Mouse (Mus musculus): ENCODE data around the gene Ralgapa2. TPM values are rescaled to one million over a fixed set of nuclear protein-coding genes. Genes with fewer than 3 reads are reported as not detected.

Ralgapa2 gene
- total RNA-seq, 2 experiments from 2014 or later: 33.1 to 35.7 TPM

DNA sequence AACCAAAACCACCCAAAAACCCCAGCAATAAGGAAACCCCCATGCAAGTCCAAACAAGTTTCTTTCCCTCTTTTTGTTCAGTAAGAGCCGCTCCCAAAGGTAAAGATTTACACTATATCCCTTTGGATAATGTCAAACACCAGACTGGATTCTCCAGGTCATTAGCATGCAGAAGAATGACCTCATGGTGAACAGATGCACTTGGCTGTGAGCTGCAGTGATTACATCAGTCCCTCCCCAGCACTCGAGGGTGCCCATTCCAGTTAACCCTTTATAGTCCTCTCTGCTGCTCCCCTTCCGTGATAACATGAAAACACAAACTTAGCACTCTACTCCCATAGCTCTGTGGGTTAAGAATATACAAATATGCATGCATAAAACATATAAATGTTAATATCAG is 255.1 kb downstream of the Ralgapa2 start:
- no peak for DNase-seq

DNA sequence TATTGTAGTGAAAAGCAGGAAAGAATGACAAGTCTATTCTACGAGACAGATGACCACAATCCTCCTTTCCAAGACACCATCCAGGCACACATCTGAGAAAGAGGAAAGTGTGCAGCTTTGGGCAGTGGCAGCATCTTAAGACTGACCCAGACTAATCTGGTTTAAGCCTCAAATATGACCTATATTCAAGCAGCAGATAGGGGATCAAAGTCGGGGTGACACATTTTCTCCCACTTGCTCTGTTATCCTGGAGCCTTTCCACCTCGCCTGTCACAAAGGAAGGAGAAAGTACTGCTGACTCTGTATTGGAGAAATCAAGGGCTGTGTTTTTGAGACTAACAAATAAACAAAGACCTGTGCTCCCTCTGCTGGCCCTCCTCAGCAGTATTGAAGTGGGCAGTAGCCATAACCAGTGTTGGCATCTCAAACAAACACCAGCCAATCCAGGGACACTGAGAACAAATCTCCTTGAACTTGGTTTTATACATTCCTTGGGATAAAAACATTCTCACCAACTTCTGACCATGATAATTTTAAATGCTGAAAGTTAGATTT is 255.7 kb downstream of the Ralgapa2 start:
- DNase-seq: peak; percentile 30

DNA sequence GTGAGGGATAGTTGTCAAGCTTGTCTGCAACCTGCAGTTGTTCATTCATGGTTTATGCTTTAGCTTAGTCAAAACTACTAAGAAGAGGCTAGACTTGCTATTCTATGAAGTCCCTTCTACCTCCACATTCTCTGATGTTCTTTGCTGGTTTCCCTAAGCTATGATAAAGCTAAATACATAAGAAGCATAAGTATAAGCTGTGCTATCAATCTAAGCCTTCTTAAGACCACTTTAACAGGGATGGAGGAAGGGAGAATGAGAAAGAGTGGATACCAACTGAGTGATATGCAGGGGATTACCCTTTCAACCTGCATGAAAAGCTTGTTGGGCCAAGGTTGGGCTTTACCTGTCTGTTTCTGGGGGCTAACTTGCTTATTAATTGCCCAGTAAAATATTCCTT is 256.5 kb downstream of the Ralgapa2 start:
- DNase-seq: no peak

DNA sequence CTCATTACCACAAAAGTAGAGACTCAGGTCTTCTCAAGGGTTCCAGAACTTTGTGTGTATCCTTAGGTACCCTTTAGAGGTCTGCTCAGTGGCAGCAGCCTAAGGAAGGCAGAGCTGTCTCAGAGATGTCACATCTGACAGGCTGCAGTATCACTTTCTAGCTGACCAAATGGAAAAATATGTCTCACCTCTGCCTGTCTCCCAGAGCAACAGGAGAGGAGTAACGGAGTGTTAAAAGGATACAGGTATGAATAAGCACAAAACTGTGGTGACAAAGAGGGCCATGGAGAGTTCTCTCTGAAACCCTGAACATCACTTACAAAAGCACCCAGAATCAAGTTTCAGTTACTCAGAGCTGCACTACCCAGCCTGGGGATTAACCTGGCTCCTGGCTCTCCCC is 257.8 kb downstream of the Ralgapa2 start:
- no peak for DNase-seq

DNA sequence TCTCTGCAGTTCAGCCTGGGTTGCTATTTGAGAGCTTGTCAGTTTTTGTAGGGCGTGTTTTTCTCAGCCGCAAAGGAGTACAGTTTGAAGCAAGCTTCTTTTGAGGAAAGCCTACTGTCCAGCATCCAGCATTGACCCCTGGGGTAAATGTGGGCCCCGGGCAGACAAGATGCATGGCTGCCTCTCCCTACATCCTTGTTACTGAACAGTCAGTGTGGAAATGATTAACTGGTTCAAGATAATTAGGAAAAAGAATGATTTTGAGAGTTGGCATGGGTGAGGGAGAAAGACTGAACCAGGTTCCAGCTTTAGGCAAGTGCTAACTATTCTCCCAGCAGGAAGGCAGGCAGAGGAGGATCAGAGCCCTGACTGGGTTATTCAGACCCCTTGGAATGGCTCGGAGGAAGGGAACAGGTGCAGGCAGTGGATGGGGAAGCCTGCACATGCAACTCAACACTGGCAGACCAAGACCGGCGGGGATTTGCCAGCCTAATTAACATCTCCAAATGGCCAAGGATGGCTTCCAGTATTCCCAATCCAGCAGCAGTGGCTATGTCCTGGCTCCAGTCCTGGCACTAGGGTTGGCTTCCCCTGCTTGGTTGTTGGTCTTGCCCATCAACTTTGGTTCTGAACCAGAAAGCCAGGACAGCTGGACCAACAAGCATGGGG is 261.8 kb downstream of the Ralgapa2 start:
- no peak for DNase-seq

DNA sequence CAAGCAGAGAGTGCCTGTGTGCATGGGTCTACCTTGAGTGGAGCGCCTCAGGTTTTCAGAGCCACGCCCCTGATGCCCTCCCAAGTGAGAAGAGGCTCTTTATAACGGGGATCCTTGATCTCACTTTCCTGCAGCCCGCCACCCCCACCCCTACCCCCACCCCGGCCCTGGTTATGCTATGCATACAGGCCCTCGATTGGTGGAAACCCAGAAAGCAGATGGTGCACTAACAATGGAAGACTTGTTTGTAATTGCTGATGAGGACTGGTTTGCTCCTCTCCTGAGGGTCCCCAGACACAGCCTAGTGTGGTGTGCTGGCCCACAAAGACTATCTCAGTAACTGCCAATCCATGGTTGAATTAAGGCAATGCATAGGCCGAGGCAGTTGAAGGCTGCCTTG is 263.1 kb downstream of the Ralgapa2 start:
- DNase-seq: no peak

DNA sequence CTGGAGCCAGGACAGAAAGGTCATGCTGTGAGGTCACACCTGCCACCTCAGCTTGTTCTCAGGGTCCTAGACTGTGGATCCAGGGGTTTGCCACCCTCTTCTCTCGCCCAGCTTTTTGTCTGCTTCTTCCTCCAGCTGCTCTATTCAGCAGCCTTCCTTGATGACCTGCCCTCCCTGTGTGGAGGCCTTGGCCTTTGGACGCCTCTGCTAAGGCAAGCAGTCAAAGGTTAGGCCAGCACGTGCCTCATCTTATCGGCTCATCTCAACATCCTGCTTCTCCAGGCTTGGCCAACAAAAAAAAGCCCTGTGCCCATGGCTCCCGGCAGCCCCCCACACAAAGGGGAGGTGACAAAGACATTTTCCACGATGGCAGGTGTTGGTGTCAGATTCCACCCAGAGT is 264.6 kb downstream of the Ralgapa2 start:
- no peak for DNase-seq

DNA sequence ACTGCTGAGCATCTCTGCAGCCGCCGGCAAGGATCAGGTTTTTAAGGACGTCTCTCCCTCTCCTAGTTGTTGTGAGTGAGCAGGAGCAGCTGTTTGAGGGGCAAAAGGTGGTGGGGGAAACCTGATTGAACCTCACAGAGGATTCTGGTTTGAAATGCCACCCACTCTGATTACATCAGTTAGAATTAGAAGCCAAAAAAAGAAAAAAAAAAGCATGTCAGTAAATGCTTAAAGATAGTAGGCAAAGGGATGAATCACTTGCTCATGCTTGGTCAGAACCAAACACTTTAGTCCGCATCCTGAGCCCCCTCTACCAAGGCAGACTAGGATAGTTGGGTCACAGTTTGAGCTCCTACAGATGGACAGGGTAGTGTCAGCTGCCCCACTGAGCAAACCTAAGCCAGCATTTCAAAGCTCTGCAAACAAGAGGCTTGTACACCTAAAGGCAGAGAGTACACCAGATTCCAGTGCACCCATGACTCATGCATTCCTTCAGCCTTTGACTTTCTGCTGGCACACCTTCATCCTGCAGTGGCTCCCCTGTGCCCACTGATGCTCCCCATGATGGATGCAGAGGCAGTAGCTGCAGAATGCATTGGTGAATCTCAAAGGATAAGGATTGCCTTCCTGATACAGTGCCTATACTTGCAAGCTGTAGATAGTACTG is 265.6 kb downstream of the Ralgapa2 start:
- no peak for DNase-seq

DNA sequence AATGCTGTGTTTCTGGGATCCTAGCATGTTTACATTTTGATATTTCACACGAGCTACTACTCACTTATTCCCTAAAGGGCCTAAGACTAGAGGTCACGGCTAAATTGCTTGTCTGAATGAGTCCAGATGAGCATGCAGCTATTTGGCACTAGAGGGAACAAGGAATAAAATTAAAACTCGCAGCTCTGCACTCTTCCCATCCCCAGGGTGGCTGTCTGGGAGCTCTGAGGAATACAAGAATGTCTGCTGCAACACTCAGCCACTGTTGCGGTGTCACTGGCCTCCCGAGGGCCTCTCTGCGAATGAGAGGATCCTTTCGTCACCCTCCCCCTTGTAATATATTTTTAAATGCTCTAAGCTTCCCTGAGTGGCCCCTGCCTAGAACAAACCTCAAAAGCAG is 266.7 kb downstream of the Ralgapa2 start:
- DNase-seq: no peak

DNA sequence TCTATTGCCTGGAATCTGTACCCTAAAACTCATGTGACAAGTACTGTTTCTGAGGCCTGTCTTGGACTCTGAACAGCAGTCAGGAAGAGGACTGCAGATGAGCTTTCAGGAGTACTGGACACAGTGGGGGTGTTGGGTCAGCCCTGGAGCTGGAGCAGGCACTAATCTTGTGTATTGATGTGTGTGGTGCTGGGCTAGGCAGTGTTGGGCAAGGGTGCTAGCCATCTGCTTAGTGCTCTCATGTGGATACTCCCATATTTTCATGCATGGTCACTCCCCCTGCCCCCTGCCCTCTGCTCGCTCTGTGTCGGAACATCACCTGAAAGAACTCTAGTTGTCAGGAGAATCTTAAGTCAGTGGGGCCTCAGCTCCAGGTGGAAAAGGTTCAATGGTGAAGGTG is 268.1 kb downstream of the Ralgapa2 start:
- no peak for DNase-seq

DNA sequence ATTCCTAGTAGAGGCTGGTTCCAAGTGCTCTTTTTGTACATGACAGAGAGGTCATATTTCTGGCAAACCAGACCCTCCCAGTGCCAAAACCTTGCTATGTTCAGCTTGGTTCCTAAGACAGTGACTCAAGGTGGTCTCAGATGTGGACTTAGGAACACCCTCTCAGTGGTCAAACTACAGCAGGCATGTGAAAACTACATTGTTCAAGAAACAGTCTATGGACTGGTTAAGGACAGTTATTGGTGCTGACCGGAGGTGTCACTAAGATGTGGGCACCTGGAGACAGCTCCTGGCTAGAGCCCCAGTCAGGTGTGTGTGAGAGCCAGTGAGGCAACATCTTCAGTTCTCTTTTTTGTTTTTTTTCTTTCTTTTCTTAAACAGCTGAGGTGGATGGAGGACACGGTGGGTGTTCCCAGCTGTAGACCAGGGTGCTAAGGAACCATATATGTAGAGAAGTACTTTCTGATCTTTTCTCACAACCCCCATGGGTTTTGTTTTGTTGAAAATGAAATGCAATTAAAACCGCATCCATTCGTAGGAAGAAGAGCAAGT is 272.9 kb downstream of the Ralgapa2 start:
- DNase-seq: no peak

DNA sequence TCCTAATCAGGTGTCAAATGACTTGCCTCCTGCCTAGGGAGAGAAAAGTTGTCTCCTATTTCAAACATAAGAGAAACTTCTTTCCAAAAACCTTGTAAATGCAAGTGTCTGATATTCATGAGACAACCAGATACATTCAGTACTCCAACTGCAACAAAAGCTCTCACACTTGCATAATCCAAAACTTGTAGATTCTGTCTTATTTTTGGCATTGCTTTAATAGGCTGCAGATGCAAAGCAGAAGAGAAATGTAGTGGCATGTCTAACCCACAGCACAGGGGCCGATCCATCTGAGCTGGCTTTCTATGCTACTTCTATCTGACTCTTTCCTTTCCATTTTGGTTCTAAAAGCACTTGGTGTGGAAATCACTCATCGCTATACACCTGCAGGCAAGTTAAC is 280.7 kb downstream of the Ralgapa2 start:
- DNase-seq: no peak

DNA sequence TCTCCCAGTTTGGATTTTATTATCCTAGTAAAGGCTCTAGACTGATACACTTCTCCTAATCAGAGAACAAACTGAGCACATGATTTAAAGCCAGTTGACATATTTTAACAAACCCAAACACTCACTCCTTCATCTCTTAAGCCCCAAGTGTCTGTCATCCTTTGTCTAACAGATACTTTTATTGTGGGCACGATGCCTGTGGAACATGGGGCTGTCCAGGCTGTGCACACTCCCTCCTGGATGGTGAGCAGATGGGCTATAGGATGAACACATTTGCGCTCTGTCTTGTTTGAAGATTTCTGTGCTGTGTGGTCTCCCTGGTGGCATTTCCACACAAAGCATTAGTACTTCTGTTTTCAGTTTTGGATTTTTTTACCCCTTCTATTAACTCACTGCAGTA is 283.7 kb downstream of the Ralgapa2 start:
- no peak for DNase-seq

DNA sequence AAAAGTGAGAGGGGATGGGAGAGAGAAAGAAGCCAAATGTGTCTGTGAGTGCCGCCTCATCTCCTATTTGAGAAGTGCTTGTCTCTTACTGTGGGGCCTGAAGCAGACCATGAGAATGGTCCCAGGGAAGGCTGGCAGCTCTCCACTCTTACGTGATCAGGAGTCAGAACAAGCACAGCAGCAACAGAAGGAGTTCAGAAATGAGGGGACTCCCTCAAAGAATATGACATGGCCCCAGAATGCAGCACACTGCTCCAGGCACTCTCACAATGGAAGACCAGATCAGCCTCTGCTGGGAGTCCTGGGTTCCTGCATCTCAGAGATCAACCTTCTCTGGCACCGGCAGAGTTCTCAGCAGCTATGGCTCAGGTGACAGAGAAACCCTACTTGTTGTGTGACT is 284.5 kb downstream of the Ralgapa2 start:
- no peak for DNase-seq

DNA sequence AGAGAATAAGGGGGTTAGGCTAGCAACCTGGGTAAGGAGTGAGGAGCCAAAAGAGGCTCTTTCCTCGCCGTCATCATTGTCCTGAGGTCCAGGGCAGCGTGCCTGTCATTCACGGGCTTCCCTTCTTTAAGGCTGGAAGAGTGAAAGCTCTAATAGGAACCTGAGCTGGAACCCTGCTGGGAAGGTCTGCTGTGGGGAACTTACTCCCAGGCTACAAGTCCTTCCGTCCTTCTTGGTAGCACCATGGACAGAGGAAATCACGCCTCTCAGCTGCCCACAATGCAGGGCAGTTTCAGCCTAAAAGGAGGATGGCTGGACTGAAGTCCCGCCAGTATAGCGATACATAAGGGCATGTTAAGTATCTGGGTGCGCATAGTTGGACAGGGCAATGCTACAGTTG is 285.7 kb downstream of the Ralgapa2 start:
- DNase-seq: peak; percentile 73

DNA sequence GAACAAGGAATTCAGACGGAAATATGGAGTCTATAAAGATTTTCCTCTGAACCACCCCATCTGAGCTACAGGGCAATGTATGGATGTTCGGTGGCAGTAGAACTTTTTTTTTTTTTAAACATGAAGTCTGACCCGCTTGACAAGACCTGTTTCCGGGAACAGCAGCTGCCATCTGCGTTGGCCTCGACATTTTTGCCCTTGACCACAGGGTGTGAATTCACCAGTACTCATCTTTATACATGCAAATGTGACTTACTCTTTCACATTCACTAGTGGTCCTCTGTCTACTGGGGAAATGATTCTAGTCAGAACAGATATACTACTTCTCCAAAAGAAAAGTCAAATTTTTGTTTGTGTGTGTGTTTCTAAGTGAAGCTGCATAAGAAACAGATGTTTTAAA is 286.3 kb downstream of the Ralgapa2 start:
- no peak for DNase-seq

DNA sequence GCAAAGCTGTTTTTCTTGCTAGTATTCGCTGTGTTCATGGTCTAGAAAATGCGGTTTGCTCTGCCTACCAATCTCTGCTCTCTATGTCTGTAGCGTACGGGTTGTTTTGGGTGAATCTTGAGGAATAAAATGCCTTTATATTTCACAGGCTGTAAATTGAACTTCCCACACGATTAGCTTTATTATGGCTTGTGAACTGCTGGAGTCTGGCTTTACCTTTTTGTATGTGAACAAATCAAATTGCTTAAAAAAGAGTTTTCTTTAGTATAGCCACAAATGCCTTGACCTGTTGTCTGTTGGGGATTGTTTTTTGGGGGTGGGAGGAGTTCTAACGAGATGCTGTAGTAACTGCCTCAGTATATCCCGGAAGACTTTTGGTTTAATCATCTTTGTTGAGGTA is 288.0 kb downstream of the Ralgapa2 start:
- DNase-seq: no peak

DNA sequence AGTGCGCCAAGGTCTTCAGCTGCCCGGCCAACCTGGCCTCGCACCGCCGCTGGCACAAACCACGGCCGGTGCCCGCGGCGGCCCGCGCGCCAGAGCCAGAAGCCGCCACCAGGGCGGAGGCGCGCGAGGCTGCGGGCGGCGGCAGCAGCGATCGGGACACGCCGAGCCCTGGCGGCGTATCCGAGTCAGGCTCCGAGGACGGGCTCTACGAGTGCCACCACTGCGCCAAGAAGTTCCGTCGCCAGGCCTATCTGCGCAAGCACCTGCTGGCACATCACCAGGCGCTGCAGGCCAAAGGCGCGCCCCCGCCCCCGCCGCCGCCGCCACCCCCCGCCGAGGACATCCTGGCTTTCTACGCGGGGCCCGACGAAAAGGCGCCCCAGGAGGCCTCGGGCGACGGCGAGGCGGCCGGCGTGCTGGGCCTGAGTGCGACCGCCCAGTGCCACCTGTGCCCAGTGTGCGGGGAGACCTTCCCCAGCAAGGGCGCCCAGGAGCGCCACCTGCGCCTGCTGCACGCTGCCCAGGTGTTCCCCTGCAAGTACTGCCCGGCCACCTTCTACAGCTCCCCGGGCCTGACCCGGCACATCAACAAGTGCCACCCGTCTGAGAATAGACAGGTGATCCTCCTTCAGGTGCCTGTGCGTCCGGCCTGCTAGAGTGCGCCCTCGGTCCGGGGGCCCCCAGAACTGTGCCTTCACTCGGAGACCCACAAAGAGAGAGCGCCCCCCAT is 288.8 kb downstream of the Ralgapa2 start:
- DNase-seq: peak; percentile 12

DNA sequence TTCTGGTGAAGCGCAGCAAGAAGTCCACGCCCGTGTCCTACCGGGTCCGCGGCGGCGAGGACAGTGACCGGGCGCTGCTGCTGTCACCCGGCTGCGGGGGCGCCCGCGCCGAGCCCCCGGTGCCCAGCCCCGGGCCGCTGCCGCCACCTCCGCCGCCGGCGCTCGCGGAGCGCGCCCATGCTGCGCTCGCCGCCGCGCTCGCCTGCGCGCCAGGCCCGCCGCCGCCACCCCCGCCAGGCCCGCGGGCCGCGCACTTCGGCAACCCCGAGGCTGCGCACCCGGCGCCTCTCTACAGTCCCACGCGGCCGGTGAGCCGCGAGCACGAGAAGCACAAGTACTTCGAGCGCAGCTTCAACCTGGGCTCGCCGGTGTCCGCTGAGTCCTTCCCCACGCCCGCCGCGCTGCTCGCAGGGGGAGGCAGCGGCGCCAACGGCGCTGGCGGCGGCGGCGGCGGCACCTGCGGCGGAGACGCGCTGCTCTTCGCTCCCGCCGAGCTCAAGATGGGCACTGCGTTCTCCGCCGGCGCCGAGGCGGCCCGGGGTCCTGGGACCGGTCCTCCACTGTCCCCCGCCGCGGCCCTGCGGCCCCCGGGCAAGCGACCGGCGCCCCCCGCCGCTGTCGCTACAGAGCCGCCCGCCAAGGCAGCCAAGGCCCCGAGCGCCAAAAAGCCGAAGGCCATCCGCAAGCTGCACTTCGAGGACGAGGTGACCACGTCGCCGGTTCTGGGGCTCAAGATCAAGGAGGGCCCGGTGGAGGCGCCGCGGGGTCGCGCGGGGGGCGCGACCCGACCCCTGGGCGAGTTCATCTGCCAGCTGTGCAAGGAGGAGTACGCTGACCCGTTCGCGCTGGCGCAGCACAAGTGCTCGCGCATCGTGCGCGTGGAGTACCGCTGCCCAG is 289.6 kb downstream of the Ralgapa2 start:
- DNase-seq: peak; percentile 8

DNA sequence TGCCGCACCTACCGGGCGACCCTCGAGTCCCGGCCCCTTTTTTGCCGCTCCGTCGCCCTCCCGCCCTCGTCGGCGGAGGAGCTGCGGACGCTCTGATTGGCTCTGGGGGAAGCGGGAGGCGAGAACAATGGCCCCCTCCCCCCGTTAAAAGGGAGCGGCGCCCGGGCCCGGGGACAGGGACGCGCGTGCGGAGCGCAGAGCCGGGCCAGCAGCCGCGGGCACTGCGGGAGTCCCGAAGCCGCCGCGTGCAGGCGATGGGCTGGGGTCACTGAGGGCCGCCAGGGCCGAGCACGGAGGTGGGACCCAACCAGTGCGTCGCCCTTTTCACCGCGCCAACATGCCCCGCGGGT is 290.2 kb downstream of the Ralgapa2 start:
- DNase-seq: peak; percentile 5

DNA sequence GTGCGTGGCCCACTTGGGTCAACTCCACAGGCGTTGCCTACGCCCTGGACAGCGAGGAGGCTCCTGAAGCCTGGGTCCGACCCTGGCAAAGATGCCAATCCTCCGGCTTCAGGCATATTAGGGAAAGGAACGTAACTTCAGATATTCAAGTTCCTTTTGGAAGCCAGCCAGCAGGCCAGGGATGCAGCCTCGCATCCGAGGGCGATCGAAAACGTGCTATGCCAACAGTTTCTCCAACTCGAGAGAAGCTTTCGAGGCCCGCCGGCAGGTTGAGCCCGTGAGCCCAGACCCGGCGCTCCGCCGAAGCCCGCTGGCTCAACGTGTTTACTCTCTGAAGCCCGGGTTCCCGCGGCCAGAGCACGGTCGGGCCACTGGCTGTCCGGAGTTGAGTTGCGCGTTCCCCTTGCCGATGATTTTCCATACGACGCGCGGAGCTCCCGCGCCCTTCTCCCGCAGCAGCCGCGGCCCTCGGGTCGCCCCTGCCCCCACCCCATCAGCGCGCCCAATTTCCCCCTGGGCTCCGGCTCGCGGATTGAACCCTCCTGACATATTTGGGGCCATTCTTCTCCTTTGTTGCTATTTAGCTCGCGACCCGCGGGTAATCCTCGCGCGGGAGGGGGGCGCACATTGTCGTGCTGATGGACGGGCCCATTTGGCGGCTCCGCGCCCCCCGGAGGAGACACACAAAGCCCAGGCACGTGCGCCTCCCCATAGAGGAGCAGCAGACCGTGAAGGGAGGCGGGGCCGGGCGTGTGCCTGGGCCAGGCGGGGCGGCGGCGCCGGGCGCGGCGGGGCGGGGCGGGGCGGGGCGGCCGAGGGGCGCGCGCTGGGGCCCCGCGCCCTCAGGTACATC is 290.8 kb downstream of the Ralgapa2 start, which contains the start of gene Insm1:
Insm1 (plus strand) TSS at position 846 of the 853 bp plus-strand sequence.
- peak; percentile 44 for DNase-seq

Measured in heart, postnatal 4 days (tissue).